Mouse (Mus musculus) embryo, embryonic 9.5 days (tissue): ENCODE results near the gene Zbtb20.

Experiments
- DNase-seq: peaks from one replicate; pipeline ENCODE4 v3.0.0-alpha.2; 2017; ENCODE audit errors: extremely low spot score

The Zbtb20 gene

DNA sequence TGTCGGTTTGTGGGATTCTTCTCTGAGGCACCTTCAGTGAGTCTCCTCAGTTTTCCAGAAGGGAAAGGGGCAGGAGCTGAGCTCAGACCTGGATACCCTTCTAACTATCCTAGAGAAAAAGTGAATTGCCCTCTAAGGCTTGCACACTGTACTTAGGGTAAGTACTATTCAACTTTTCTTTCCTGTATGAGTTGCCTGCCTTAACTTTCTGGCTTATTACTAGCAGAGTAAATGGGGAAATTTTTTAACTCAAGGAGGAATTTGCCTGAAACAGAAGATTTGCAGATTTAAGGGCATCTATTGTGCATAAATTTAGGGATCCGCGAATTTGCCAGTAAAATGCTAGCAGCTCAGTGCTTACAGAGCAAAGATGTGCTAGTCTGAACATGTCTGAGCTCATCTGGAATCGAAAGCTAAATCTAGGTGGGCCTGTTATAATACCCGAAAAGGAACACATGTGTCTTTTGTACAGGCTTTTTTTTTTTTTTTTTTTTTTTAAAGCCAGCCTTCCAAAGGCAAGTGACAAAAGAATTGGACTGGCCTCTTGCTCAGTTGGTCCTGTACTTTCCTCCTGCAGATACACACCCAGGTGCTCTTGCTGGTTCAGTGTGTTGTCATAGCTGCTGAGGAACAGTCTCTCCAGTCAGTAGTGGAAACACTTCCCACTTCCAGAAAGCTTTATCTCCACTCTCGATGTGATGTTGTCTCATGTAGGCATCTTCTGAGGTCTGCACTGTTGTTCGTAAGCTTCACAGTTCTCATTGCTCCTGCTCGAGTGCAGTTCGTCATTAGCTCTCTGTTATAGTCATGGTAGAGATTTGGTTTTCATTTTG, 632.7 kb downstream of the Zbtb20 start:
- no peak for DNase-seq

DNA sequence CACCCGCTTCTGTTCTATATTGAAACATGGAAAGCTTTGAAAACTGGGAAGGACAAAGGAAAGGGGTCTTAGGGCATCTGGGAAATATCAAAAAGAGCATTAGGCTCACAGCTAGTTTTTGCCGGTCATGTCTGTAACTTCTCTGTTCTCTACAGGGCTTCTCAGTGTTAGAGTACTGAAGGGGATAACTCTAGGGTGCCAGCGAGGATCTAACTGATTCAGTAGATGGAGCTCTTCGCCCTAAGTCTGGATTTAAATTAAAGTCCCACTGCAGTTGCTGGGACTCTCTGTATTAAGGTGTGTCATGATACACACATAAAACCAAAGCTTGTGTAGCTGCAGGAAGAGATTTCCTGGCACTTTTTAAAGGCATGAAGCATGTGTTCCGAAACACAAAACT, 634.8 kb downstream of the Zbtb20 start:
- DNase-seq: no peak

DNA sequence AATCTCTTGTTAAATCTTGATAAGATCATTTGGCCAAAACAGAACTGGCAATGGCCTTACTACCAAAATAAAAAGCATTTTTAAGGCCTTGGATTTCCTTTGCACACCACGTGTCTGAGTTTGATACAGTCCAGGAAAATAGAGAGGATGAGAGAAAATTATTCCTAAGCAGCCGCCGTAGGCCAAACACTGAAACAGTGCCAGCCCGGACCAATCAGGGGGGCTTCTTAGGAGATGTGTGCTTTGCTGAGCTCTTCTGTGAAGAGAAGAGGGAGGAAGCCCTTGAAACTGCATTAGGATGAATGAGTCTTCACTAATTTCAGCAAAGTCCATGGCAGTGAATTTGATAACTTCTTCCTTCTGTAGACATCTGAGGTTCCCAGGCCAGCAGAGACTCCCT, 635.9 kb downstream of the Zbtb20 start:
- no peak for DNase-seq

DNA sequence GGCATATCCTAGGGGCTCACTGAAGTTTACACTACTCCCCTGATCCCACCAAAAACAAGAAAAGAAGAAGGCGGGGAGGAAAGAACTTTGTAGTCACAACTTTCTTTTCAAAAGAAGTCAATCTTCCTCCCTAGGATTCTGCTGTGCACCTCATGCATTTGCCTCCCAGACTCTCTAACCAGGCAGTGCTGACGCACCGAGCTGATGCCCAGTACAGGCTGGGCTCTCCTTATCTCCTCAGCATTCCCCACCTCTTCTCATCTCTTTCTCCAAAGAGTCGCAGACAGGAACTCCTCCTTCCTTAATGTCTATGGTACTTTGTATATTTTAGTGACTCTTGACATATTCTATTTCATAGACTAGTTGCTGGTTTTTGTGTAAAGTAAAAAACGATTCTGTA, 638.3 kb downstream of the Zbtb20 start:
- DNase-seq: no peak

DNA sequence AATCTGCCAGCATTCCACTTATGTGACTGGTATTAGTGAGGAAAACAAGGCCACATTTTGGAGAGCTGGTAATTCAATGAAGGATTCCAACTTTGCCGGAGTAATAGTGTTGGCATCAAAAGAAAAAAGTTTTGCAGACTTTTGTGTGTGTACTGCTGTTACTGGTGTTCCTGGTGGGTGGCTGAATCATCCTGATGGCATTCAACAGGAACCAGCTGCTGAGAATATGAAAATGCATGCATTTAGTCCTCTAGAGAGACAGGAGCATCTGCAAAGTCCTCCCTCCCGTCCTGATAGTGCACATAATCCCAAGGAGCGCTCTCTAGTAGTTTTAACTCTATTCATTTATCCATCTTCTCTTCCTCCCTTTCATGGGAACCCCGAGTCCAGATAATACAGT, 639.9 kb downstream of the Zbtb20 start:
- no peak for DNase-seq

DNA sequence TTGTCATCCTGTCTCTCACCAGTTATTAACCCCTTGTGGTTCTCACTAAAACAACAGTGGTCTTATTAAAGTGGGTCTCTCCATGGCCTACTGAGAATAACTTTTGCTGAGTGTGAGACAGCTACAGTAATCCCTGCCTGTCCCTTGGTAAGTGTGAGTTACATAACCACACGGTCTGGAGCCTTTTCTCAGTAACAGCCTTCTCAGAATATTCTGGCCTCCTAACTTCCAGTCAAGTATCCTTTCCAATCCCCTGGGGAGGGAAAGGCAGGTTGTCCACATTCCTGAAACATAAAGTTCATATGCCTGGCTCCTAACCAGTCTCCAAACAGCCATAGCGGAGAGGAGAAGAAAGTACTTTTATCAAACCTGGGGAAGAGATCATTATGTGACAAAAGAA, 644.6 kb downstream of the Zbtb20 start:
- DNase-seq: no peak

DNA sequence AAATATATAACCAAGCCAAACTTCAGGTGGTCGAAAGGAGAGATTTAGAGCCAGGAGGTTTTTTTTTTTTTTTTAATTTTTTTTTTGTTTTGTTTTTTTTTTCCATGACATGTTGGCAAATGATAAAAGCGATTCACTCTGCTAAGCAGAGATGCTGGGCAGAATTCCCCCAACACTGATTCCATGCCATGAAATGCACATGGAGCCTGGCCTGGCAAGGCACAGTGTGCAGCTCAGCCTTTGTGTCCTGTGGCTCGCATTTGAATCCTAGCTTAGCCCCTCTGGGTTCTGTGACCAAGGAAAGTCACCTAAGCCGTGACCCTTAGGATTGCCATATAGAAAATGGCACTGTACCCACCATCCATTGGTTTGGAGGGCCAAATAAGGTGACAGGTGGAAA, 646.8 kb downstream of the Zbtb20 start:
- no peak for DNase-seq

DNA sequence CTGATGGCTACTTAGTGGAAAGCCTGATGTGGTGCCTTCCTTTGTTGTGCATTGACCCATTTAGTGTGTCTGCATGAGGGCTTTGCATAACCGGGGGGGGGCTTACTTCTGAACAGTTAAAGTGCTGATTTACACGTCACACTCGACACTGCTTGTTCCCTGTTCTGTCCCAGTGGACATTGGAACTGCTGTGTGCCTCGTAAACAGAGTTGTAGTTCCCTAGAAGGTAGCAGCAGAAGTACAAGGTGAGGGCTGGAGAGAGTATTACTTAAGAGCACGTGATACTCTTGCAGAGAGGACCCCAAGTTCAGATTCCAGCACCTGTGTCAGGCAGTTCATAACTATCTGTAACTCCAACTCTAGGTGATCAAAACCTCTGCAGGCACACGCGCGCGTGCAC, 648.5 kb downstream of the Zbtb20 start:
- DNase-seq: no peak

DNA sequence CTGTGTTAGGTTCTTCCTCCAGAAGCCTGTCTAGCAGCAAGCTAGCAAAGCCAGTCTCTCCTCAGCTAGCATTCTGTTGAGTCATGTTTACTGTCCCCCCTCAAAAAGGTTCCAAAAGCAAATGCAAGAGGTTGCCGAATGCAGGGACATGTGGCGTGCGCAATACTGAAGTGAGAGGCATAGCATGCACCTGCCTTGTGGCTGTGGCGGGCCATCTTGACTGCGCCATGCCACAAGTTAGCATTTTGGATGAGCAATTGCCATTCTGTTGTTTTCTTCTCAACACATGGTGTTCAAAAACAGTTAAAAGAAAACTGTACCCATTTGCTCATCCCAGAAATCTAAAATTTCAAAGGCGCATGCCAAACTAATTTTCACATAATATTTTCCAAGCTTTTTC, 649.9 kb downstream of the Zbtb20 start:
- no peak for DNase-seq

DNA sequence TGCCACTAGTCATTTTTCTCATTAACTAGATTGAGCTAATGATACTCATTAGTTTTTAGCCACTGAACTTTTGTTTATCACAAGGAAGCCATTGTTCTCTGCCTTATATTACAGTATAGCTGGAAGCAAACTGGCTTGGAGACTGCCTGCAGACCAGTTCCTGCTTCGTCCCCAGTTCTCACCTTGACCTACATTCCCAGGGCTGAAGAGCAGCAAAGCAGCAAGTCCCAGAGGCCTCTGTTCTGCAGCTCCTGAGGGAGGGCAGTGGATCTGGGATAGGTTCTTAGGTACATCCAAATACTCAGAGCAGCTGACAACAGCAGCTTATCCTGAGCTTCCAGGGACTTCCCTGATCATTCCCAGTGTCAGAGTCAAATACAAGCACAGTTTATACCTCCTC, 652.6 kb downstream of the Zbtb20 start:
- DNase-seq: no peak

DNA sequence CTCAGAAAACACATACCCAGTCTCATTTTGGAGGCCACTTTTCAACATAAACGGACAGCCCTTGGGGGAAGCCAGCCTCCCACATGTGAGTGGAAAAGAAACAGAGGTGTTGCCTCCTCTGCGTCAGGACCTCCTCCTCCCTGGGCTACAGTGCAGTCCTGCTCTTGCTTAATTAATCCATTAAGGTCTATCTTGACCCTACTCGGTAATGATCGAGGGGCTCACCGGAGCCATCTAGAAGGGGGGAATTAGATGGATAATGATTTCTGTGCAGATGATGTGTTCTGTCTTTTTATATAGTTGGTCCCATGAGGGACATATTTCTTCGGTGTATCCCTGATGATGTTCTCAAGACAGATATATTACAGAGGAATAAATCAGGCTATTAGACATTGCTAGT, 655.6 kb downstream of the Zbtb20 start:
- DNase-seq: no peak

DNA sequence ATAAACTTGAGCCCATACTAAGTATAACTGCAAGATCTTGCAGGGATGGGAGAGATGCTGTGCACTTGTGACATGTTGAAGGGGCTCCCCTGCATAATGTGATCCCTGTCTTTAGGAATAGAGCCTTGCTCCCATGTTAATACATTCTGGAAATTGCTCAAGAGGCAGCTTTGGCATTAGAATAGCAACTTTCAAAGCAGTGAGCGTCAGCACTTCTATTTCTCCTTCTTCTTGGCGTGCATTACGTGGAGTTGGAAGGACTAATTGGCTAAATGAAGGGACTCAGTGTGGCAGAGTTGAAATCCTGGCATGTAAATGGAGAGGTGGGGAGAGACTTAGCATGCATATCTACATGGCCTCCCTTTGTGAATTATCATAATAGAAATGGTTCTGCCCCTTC, 658.4 kb downstream of the Zbtb20 start:
- DNase-seq: no peak

DNA sequence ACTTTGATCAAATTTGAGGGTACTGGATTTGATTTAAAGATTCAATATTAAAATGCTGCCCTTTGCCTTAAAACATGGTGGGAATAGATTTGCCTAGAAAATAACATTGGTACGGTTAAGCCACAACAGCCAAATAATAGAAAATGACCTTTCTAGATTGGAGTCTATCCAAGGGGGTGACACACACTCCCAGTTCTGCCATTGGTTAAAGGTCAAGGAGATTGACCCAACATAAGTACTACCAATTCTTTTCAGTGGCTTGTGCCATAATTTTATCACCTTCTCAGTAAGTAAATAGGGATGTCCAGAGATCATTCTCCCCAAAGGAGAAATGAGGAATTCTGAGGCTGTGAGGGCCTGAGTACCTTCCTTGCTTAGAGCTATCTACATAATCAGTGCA, 660.2 kb downstream of the Zbtb20 start:
- no peak for DNase-seq

DNA sequence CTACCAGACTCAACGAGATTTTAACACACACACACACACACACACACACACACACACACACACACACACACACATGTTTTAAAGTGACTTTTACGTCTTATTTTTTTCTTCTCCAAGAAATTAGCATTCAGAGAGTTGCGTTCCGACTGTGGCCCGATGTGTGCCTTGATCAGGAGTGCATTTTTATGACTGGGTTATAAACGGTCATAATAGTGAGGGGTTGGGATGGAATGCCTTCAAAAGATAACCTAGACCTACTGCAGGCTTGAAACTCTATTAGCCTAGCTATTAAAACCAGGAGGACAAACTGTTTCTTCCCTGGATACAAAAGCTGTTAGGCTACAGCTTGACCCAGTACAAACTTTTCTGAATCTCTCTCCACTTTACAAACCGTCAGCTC, 661.5 kb downstream of the Zbtb20 start:
- no peak for DNase-seq

DNA sequence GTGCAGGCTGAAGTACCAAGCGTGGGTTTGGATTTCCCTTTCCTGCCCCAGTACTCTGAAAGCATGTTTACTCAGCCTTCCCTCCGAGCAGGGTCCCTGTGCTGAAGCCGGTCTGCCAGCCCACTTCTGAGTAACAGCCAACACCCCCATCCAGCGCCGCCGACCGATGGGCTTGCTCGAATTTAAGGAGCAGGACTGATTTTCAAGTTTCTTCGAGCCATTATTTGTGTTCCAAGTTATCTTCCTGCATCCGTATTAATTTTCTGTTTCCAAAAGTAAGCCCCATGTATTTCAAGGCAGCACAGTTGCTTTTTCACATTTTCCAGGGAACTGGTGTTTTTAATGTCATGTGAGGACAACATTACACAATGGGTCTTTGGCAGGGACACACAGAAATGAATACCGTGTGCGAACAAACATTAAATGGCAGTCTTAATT, 664.0 kb downstream of the Zbtb20 start:
- peak; percentile 6 for DNase-seq

DNA sequence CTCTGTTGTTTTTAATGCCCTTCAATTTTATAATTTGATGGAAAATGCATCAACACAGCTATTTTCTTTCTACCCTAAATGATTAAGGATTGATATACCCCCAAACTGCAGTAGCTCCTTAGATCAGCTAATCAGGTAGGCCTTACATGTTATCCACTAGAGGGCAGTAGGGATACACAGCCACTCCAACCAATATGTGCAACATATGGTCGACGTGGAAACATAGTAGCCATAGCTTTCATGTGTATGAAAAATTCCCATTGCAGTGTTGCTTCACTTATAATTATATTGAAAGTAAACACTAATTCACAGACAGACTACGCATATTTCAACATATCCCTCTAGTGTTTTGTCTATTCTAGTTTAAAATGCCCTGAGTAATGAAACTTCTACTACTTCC, 664.4 kb downstream of the Zbtb20 start:
- peak; percentile 23 for DNase-seq

DNA sequence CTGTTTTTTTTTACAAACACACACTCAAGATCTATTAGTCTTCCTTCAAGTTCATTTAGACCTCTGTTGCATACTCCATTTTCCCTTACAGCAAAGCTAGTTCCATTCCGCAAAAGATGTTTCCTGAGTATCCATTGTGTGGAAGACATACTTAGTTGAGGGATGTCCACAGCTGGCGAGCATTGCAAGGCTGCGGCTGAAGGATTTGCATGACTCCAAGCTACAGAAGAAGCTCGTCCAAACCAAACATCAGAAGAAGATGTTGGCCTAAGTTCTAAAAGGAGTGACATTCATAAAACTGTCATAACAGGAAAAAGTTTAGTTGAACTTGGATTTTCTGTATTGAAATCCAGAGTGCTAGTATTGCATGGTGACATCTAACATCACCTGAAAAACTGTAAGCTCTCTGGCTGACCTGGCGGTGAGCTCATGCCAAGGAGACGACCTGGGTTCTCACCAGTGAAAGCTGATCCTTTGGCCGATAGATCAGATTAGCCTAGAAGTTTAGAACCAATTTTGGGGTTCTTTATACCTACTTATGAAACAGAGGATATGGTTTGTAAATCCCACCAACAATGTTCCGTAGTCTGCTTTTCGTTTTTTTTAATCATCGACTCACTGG, 665.0 kb downstream of the Zbtb20 start:
- no peak for DNase-seq

DNA sequence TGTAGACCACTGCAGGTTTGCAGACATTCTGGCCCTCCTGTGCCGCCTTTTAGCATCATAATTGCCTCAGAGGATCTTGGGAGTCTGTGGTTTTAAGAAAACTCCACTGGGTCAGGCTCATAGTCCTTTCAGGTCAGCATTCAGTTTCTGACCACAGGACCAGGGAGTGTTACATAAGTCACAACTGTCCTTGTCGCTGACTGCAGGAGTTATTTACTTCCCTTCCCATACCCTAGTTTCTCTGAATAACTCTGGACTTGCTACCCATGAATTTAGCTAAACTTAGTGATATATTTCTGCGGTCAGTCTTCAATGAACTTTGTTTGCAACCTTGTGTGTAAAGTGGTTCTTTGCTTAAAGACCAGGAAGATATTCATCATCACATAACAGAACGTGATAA, 669.6 kb downstream of the Zbtb20 start:
- DNase-seq: no peak

DNA sequence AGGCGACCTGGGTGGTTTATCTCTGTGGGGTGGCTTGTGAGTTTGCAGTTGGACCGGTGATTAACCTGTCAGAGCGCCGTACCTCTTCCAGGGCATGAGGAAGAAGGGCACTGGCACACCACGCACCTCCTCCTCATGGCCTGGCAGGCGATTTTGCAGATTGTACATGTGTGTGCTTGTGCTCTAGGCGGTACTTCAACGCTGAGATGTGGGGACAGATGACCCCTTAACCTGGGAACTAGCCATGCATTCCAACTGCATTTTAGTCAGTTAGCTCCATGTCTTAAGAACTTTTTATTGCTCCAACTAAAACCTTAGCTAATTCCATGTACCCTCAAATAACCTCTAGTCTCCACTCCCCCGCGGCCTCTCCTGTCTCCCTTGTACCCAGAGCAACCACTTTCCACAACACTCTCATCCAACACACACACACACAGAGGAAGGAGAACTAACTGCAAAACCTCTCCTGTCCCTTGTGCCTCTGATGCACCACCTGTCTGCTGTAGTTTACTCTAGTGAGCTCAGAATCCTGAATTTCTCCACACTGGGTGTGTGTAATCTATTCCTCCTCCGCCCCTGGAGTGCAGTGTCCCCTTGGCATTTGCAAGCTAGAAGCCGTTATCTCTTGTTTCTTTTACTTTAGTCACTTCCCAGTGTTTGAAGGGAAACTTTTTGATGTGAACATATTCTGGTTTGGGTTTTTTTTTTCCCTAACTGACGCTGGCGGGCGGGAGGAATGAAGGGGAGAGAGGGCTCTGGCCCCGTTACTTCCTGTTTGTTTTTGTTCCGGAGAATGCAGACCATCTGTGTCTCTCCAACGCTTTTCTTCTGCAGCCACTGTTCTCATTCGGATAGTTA, 671.9 kb downstream of the Zbtb20 start:
- DNase-seq: peak; percentile 11

DNA sequence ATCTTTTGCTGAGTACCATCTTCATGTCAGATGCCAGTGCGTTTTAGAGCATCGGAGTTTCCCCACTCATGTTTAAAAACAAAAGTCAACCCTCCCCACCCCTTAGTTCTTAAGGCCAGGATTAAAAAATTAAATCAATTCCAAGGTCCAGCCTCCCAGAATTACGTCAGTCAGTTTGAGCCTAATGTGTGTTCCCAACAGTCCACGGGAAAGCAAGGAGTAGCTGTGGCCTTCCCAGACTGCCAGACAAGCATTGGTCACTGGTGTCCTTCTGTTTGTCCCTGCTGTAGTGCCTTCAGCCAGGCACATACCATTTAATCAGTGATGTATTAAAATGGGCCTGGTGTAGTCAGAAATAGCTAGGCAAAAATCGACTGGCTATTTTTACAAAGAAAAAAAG, 673.1 kb downstream of the Zbtb20 start:
- DNase-seq: no peak

DNA sequence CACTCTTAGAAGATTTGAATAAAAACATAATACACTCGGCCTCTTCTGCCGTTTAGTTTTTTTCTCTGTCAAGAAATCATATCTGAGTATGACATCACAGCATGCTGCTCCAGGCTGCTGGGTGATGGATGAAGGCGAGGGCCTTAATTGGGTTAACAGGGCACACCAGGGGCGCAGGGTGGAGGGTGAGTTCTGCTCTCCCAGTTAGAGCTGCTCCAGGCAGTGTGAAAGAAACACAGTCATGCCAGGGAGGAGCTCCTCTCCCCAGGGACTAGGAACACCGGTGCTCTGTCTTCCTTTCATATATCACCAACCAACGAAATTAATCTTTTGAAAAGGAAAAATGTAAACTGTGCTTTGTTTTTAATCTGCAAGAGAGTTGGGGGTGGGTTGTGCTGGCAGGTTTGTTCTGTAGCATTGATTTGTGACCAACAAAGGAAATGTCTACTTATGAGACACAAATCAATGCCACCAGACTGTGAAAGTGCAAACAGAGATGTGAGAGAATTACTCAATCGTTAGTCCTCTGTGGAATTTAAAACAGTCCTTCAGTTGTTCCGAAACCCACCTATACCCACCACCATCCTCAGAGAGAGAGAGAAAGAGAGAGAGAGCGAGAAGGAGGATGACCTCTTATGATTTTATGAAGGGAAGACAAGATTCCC, 673.9 kb downstream of the Zbtb20 start:
- peak; percentile 12 for DNase-seq

DNA sequence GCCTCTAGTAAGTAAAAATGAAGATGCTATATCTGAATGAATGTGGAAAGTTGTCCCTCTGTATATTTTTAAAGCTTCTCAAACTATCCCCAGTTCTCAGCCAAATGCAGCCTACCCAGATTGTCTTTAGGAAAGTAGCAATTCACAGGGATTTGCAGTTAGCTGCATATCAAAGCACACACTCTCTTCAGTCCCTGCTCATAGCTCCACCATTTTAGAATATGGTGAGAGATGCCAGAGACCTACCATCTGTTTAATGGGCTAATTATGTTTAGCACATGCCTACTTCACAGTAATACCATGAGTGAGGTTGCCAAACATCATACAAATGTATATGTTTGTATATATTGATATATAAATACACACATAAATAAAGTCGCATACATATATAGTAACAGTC, 676.8 kb downstream of the Zbtb20 start:
- DNase-seq: no peak
